20 mouse cellular contexts compared by ENCODE assay signal in the genomic region with DNA sequence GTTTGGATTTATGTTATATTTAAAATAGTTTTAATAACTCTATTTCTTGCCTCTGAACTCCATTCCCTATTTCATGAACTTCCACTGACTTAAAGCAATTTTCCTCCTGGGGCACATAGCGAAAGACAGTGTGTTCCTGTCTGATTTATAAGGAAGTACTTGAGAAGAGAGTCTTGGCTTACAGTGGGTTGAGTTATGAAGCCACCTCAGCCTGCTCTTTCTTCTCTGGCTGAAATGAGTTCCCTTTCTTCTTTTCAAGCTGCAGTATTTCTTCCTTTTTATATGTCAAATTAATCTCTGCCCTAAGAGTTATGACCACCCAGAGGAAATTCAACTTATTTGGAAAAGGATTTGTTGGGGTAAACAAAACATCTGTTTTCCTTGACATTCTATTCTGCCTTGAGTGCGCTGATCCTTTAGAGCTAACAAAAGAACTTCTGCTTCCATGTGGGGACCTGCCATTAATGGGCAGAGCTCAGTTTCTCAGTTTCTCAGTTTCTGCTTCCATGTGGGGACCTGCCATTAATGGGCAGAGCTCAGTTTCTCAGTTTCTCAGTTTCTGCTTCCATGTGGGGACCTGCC.
"Had no signal": no experiment of that assay in that cellular context is flagged by ENCODE, and none has a peak within 500 bp of the region (broad histone marks: within the 10 kb centered on the region; RNA-seq: fewer than 3 reads in every experiment).

No protein-coding gene starts in this region.

- H3K27me3 ChIP-seq: hindbrain, embryonic 15.5 days; limb, embryonic 13.5 days; liver, embryonic 12.5 days; liver, embryonic 15.5 days; midbrain, embryonic 12.5 days; midbrain, embryonic 15.5 days; neural tube, embryonic 12.5 days; neural tube, embryonic 15.5 days had no signal

- DNase-seq: kidney, adult 8-10 months; kidney, postnatal 4 days; left cerebral cortex, postnatal 4 days; liver; lung, adult 2 months; right cerebral cortex, adult 18-20 months; right cerebral cortex, postnatal 14 days; right cerebral cortex, postnatal 4 days; spleen, adult 18-20 months; thymus, postnatal 25 days had no signal

- ATAC-seq: intestine, postnatal 0 days; liver, embryonic 12.5 days; midbrain, embryonic 15.5 days had no signal

- H3K4me1 ChIP-seq: hindbrain, embryonic 15.5 days; limb, embryonic 13.5 days; liver, embryonic 12.5 days; liver, embryonic 15.5 days; midbrain, embryonic 12.5 days; midbrain, embryonic 15.5 days; neural tube, embryonic 12.5 days; neural tube, embryonic 15.5 days had no signal

- H3K9me3 ChIP-seq: hindbrain, embryonic 15.5 days; limb, embryonic 13.5 days; liver, embryonic 12.5 days; liver, embryonic 15.5 days; midbrain, embryonic 12.5 days; midbrain, embryonic 15.5 days; neural tube, embryonic 12.5 days; neural tube, embryonic 15.5 days had no signal

- H3K9ac ChIP-seq: hindbrain, embryonic 15.5 days; limb, embryonic 13.5 days; liver, embryonic 12.5 days; liver, embryonic 15.5 days; midbrain, embryonic 12.5 days; midbrain, embryonic 15.5 days; neural tube, embryonic 12.5 days; neural tube, embryonic 15.5 days had no signal

- H3K36me3 ChIP-seq: hindbrain, embryonic 15.5 days; limb, embryonic 13.5 days; liver, embryonic 12.5 days; liver, embryonic 15.5 days; midbrain, embryonic 12.5 days; midbrain, embryonic 15.5 days; neural tube, embryonic 12.5 days; neural tube, embryonic 15.5 days had no signal

- H3K4me2 ChIP-seq: hindbrain, embryonic 15.5 days; limb, embryonic 13.5 days; liver, embryonic 12.5 days; liver, embryonic 15.5 days; midbrain, embryonic 12.5 days; midbrain, embryonic 15.5 days; neural tube, embryonic 12.5 days; neural tube, embryonic 15.5 days had no signal

- H3K4me3 ChIP-seq: hindbrain, embryonic 15.5 days; limb, embryonic 13.5 days; liver, embryonic 12.5 days; liver, embryonic 15.5 days; midbrain, embryonic 12.5 days; midbrain, embryonic 15.5 days; neural tube, embryonic 12.5 days; neural tube, embryonic 15.5 days had no signal

- H3K27ac ChIP-seq: hindbrain, embryonic 15.5 days; limb, embryonic 13.5 days; liver, embryonic 12.5 days; liver, embryonic 15.5 days; macrophage; midbrain, embryonic 12.5 days; midbrain, embryonic 15.5 days; neural tube, embryonic 12.5 days; neural tube, embryonic 15.5 days had no signal
